Mouse (Mus musculus) cortical plate, adult 2 months (tissue): ENCODE results near the gene Gm572.

ENCODE experiments used
- CTCF ChIP-seq: fragments of 200-500 bp; IDR thresholded peaks from 2 replicates; pipeline ENCODE4 v1.5.1; 2011; ENCODE audit warnings: mild to moderate bottlenecking, control low read depth, low read length; ENCODE audit not compliant: insufficient read depth; ENCODE audit errors: extremely low read depth
- POLR2A ChIP-seq: fragments of 200-500 bp; IDR thresholded peaks from 2 replicates; pipeline ENCODE4 v1.6.1; 2011; ENCODE audit warnings: mild to moderate bottlenecking, low read length, control low read depth; ENCODE audit not compliant: insufficient read depth; ENCODE audit errors: extremely low read depth

DNA sequence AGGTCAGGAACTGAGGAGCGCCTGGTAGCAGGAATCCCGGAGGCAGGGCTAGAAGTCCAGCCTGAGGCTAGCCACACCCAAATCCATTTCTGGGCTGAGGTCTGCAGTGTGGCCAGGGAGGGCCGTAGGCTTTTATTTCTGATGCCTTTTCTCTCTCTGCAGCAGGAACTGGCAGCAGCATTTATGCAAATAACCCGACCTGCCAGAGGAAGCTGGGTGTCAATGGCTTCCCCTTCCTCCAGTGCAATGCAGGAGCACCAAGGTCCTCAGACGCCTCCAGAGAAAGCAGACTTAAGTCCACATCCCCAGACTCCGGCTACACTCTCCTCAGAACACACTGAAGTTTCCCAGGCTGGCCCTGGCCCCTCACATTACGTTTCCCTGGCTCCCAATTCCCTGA, 31.9 kb downstream of the Gm572 start:
- no peak for TF ChIP-seq CTCF
- no peak for TF ChIP-seq POLR2A
